Mouse (Mus musculus) ovary, postnatal 36 days (tissue): Measurements from ENCODE around the gene Esf1.
"Not testable (repeated sequence)": the region's sequence is repeated elsewhere in the genome, so short reads cannot be mapped to it uniquely, and the experiment has no call there.

Source experiments
- DNase-seq: peaks from one replicate; pipeline ENCODE4 v3.0.0; 2022; ENCODE audit warnings: low spot score, mixed read lengths

Gene Esf1

GRCm38 (mm10) chr2:140096034-140096433, 74.3 kb downstream of the Esf1 start:
- DNase-seq = no peak

- DNase-seq = no peak
Measured at GRCm38 (mm10) chr2:140093433-140093832, 76.9 kb downstream of the Esf1 start.

- DNase-seq = no peak
Measured at GRCm38 (mm10) chr2:140084245-140084644, 86.1 kb downstream of the Esf1 start.

GRCm38 (mm10) chr2:140080747-140081577, 89.4 kb downstream of the Esf1 start:
- no peak for DNase-seq

GRCm38 (mm10) chr2:140079284-140079683, 91.1 kb downstream of the Esf1 start:
- not testable (repeated sequence) for DNase-seq

- no peak for DNase-seq
Measured at GRCm38 (mm10) chr2:140078600-140079280, 91.6 kb downstream of the Esf1 start.

- no peak for DNase-seq
Measured at GRCm38 (mm10) chr2:140077476-140077875, 92.9 kb downstream of the Esf1 start.

GRCm38 (mm10) chr2:140075150-140075549, 95.2 kb downstream of the Esf1 start:
- no peak for DNase-seq
